Mouse (Mus musculus) limb, embryonic 10.5 days (tissue): ENCODE data around the gene Pglyrp4. TPM values are rescaled to one million over a fixed set of nuclear protein-coding genes. Genes with fewer than 3 reads are reported as not detected.
"Not testable (repeated sequence)": the region's sequence is repeated elsewhere in the genome, so short reads cannot be mapped to it uniquely, and the experiment has no call there.

Experiments
- DNase-seq: peaks from one replicate; pipeline ENCODE4 v3.0.0-alpha.2; 2017; ENCODE audit warnings: low spot score
- H3K27ac ChIP-seq: fragments of 300-500 bp; sonication (generic); 2 replicates; pipeline ENCODE4 v1.5.1; 2016; ENCODE audit warnings: mild to moderate bottlenecking
- H3K27me3 ChIP-seq: fragments of 300-500 bp; sonication (generic); 2 replicates; pipeline ENCODE4 v1.6.1; 2016; ENCODE audit warnings: low read depth, mild to moderate bottlenecking; ENCODE audit not compliant: poor library complexity, severe bottlenecking
- H3K36me3 ChIP-seq: fragments of 300-500 bp; sonication (generic); 2 replicates; pipeline ENCODE4 v1.6.1; 2016; ENCODE audit warnings: mild to moderate bottlenecking, moderate library complexity
- H3K4me1 ChIP-seq: fragments of 300-500 bp; sonication (generic); 2 replicates; pipeline ENCODE4 v1.6.1; 2016
- H3K4me3 ChIP-seq: fragments of 300-500 bp; sonication (generic); 2 replicates; pipeline ENCODE4 v1.5.1; 2016; ENCODE audit warnings: mild to moderate bottlenecking, moderate library complexity
- H3K9me3 ChIP-seq: fragments of 300-500 bp; sonication (generic); replicated peaks from 2 replicates; pipeline ENCODE4 v1.6.1; 2016; ENCODE audit warnings: mild to moderate bottlenecking
- WGBS: fragments of 180-500 bp; shearing (Covaris S2); methylation state at CpG from one replicate; pipeline ENCODE4 v1.1.7; 2016; 5-methylcytosine and 5-hydroxymethylcytosine counted together
- polyA plus RNA-seq: library from polyadenylated mRNA; unstranded; fragments of >200 nt; fragmentation: Nextera tagmentation; extraction: Ambion mirVana; gene quantifications from 2 replicates; pipeline ENCODE4 v1.2.1, GENCODE M21; 2016

Pglyrp4 gene
- not detected in 2 replicates for polyA plus RNA-seq

GRCm38 (mm10) chr3:90726606-90727005, at the start of gene Pglyrp4:
Pglyrp4 (plus strand) TSS chr3:90726906.
- H3K9me3 ChIP-seq = no peaks in the 10 kb centered on the region
- DNase-seq = no peak
- H3K4me1 ChIP-seq = no peaks in the 10 kb centered on the region
- WGBS = 92% methylated on average over 3 of the region's 3 CpGs
- no peaks in the 10 kb centered on the region for H3K27me3 ChIP-seq
- H3K4me3 ChIP-seq = no peak within 1 kb of the TSS
- no peaks in the 10 kb centered on the region for H3K36me3 ChIP-seq
- H3K27ac ChIP-seq = no peak within 1 kb of the TSS

GRCm38 (mm10) chr3:90678656-90679055, 48.0 kb upstream of the Pglyrp4 start:
- H3K36me3 ChIP-seq = no peaks in the 10 kb centered on the region
- no peak overlapping the region for H3K27ac ChIP-seq
- no peaks in the 10 kb centered on the region for H3K9me3 ChIP-seq
- WGBS = 82% methylated on average over 3 of the region's 3 CpGs
- no peak overlapping the region for H3K4me3 ChIP-seq
- no peak for DNase-seq
- H3K4me1 ChIP-seq = no peaks in the 10 kb centered on the region
- no peaks in the 10 kb centered on the region for H3K27me3 ChIP-seq

- H3K27me3 ChIP-seq = no peaks in the 10 kb centered on the region
- no peaks in the 10 kb centered on the region for H3K36me3 ChIP-seq
- H3K27ac ChIP-seq = no peak overlapping the region
- no peaks in the 10 kb centered on the region for H3K9me3 ChIP-seq
- no peaks in the 10 kb centered on the region for H3K4me1 ChIP-seq
- WGBS = 92% methylated on average over 3 of the region's 3 CpGs
- H3K4me3 ChIP-seq = no peak overlapping the region
- DNase-seq = no peak
Observed at GRCm38 (mm10) chr3:90683929-90684328, 42.8 kb upstream of the Pglyrp4 start.

GRCm38 (mm10) chr3:90686835-90687234, 39.9 kb upstream of the Pglyrp4 start:
- H3K27ac ChIP-seq = no peak overlapping the region
- H3K4me3 ChIP-seq = no peak overlapping the region
- WGBS = 88% methylated on average over 2 of the region's 2 CpGs
- no peaks in the 10 kb centered on the region for H3K27me3 ChIP-seq
- no peaks in the 10 kb centered on the region for H3K36me3 ChIP-seq
- no peaks in the 10 kb centered on the region for H3K4me1 ChIP-seq
- H3K9me3 ChIP-seq = no peaks in the 10 kb centered on the region
- no peak for DNase-seq

- Histone ChIP-seq H3K27me3 (no peaks in the 10 kb centered on the region), H3K9me3 (no peaks in the 10 kb centered on the region), H3K36me3 (no peaks in the 10 kb centered on the region), H3K4me3 (no peak overlapping the region), H3K4me1 (no peaks in the 10 kb centered on the region), H3K27ac (no peak overlapping the region)
- 89% methylated on average over 2 of the region's 2 CpGs for WGBS
- DNase-seq = no peak
Observed at GRCm38 (mm10) chr3:90693496-90693895, 33.2 kb upstream of the Pglyrp4 start.

- H3K36me3 ChIP-seq = no peaks in the 10 kb centered on the region
- H3K4me1 ChIP-seq = no peaks in the 10 kb centered on the region
- no peaks in the 10 kb centered on the region for H3K27me3 ChIP-seq
- no peak for DNase-seq
- H3K9me3 ChIP-seq = no peaks in the 10 kb centered on the region
- no peak within 1 kb of the TSS for H3K27ac ChIP-seq
- WGBS = 68% methylated on average over 3 of the region's 3 CpGs
- no peak within 1 kb of the TSS for H3K4me3 ChIP-seq
Observed at GRCm38 (mm10) chr3:90695613-90696012, 31.1 kb upstream of the Pglyrp4 start, which contains the start of gene S100a9. S100a9 (minus strand) TSS chr3:90695721.

- H3K9me3 ChIP-seq = no peaks in the 10 kb centered on the region
- no peak overlapping the region for H3K4me3 ChIP-seq
- WGBS = 88% methylated on average over 2 of the region's 2 CpGs
- DNase-seq = no peak
- no peaks in the 10 kb centered on the region for H3K36me3 ChIP-seq
- H3K27me3 ChIP-seq = no peaks in the 10 kb centered on the region
- no peak overlapping the region for H3K27ac ChIP-seq
- no peaks in the 10 kb centered on the region for H3K4me1 ChIP-seq
Observed at GRCm38 (mm10) chr3:90702244-90702643, 24.5 kb upstream of the Pglyrp4 start.

GRCm38 (mm10) chr3:90708523-90709202, 18.0 kb upstream of the Pglyrp4 start:
- H3K4me3 ChIP-seq = no peak overlapping the region
- no peak for DNase-seq
- no peaks in the 10 kb centered on the region for H3K4me1 ChIP-seq
- no peaks in the 10 kb centered on the region for H3K27me3 ChIP-seq
- WGBS = 23% methylated on average over 4 of the region's 4 CpGs
- no peaks in the 10 kb centered on the region for H3K9me3 ChIP-seq
- no peaks in the 10 kb centered on the region for H3K36me3 ChIP-seq
- no peak overlapping the region for H3K27ac ChIP-seq

- WGBS = 46% methylated on average over 12 of the region's 12 CpGs
- no peak overlapping the region for H3K4me3 ChIP-seq
Observed at GRCm38 (mm10) chr3:90709591-90710460, 16.9 kb upstream of the Pglyrp4 start.

GRCm38 (mm10) chr3:90749658-90750057, 23.0 kb downstream of the Pglyrp4 start:
- 90% methylated on average over 1 of the region's 1 CpGs for WGBS
- Histone ChIP-seq H3K4me1 (no peaks in the 10 kb centered on the region), H3K27ac (no peak overlapping the region), H3K27me3 (no peaks in the 10 kb centered on the region), H3K9me3 (no peaks in the 10 kb centered on the region), H3K4me3 (no peak overlapping the region), H3K36me3 (no peaks in the 10 kb centered on the region)
- DNase-seq = no peak

More at GRCm38 (mm10) chr3:90709591-90710460, 16.9 kb upstream of the Pglyrp4 start:
- Histone ChIP-seq H3K9me3 (no peaks in the 10 kb centered on the region), H3K27me3 (no peaks in the 10 kb centered on the region), H3K36me3 (no peaks in the 10 kb centered on the region), H3K4me1 (no peaks in the 10 kb centered on the region), H3K27ac (no peak overlapping the region)
- DNase-seq = peak; percentile 89

GRCm38 (mm10) chr3:90777776-90778175, 51.1 kb downstream of the Pglyrp4 start, which contains the start of gene Gm5849:
Gm5849 (minus strand) TSS chr3:90777876.
- H3K36me3 ChIP-seq, H3K9me3 ChIP-seq, H3K27ac ChIP-seq, H3K27me3 ChIP-seq, H3K4me3 ChIP-seq, H3K4me1 ChIP-seq, DNase-seq: not testable (repeated sequence)
- WGBS = 100% methylated on average over 1 of the region's 1 CpGs
